Mouse (Mus musculus): Measurements from ENCODE around the gene Ganc. TPM values are rescaled to one million over a fixed set of nuclear protein-coding genes. Genes with fewer than 3 reads are reported as not detected.

Gene Ganc
- total RNA-seq, 2 experiments from 2014 or later: 10.4 to 13.5 TPM

DNA sequence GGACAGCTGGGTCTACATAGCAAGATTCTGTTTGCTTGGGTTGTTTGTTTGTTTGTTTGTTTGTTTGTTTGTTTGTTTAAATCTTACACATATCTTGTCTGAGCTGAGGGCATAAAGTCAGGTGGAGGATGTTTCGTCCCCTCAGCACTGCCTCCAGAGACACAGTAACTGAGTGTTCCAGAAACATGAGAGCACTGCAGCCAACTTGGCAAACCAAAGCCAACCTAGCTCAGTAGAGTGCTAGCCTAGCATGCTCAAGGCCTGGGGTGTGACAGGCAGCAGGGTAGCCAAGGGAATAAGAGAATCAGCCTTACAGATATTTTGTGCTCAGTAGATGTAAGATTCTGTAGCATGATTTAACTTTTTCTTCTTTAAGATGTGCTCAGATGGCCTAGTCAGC, 40.8 kb downstream of the Ganc start:
- intact Hi-C loops (cut with DNase I): no loop called here
- DNase-seq (ENCODE audit: extremely low spot score in 1 of 2, low spot score in 2 of 2): no peak

DNA sequence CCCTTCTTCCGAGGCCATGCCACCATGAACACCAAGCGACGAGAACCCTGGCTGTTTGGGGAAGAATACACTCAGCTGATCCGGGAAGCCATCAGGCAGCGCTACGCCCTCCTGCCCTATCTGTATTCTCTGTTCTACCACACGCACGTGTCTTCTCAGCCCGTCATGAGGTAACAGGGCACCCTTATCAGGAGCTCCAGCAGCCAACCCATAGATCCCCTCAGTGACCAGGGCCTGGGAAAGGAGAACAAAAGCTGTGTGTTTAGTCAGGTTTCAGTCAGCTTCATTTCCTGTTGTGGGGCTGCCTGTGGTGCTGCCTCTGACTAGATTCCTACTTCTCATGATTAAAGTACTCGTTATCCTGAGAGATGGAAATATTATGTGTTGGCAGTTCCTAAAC, 42.7 kb downstream of the Ganc start:
- intact Hi-C loops (cut with DNase I): no loop called here
- no peak for DNase-seq (ENCODE audit: extremely low spot score in 1 of 2, low spot score in 2 of 2)

DNA sequence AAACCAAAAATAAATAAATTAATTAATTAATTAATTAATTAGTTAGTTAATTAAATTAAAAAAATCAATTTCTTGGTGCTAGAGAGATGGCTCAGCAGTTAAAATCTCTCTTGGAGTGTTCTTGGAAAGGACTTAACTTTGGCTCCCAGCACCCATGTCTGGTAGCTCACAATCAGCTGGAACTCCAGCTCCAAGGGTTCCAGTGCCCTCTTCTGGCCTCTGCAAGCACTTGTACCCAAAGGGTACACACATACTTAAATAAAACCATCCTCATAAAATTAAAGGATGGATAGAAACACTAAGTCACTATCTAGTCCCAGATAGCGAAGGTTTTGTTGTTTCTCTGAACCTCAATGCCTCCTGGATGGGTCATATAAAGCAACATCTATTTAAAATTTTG, 43.6 kb downstream of the Ganc start:
- intact Hi-C loops (cut with DNase I): no loop called here
- DNase-seq (ENCODE audit: extremely low spot score in 1 of 2, low spot score in 2 of 2): no peak

DNA sequence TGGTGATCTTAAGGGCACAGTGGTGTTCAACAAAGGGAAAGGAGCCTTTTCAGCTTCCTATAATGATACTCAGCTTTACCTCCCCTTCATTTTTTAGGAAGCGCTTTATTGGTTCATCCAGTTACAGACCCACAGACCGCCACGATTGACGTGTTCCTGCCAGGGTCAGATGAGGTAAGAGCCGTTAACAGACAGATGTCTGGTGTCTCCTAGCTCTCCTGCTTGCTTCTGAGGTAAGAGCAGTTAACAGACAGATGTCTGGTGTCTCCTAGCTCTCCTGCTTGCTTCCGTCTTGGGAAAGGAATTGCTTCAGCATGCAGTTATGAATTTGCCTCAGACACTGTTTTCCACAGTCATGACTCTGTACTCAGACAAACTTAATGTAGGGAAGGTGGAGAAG, 47.0 kb downstream of the Ganc start:
- DNase-seq (ENCODE audit: extremely low spot score in 1 of 2, low spot score in 2 of 2): no peak
- intact Hi-C loops (cut with DNase I): no loop called here

DNA sequence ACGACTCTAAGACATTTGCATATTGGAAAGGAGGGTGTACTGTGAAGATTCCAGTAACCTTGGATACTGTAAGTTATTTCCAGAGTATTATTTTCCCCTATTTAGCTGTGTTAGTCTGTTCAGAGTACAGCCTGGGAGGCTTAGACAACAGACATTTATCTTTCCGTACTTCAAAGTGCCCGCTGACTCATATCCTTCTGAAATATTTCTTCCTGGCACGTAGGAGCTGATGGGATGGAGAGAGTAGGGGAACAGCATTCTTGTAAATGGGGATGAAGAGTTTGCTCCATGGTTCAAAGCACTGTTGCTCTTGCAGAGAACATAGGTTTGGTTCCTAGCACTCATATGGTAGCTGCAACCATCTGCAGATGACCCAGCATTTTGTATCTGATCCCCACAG, 48.9 kb downstream of the Ganc start:
- intact Hi-C loops (cut with DNase I): no loop called here
- no peak for DNase-seq (ENCODE audit: extremely low spot score in 1 of 2, low spot score in 2 of 2)

DNA sequence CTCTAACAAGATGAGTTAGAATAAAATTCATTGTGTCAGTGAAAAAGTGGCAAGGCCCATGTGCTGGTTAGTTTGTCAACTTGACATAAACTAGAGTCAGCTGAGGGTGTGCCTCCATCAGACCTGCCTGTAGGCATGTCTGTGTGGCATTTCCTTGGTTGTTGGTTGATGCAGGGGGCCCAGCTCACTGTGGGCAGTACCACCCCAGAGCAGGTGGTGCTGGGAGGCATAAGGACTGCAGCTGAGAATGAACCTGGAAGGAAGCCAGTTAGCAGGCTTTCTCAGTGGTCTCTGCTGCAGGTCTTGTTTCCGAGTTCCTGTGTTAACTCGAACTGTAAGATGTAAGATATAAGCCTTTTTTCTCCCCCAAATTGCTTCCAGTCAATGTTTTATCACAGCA, 51.3 kb downstream of the Ganc start:
- DNase-seq (ENCODE audit: extremely low spot score in 1 of 2, low spot score in 2 of 2): no peak
- intact Hi-C loops (cut with DNase I): no loop called here

DNA sequence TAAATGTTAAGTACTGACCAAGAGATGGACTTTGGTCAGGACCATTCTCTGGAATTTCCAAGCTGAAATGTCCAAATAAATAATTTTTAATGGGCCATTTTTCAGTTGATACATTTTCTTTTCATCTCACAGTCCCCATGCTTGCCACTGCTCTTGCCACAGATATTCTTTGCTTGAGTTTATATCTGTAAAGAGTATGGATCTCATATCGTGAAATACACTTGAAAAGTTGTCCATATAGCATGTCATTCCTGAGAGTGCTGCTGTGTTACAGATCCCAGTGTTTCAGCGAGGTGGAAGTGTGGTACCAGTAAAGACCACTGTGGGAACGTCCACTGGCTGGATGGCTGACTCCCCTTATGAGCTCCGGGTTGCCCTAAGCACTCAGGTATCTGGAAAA, 52.0 kb downstream of the Ganc start, which contains the start of gene Capn3:
Gene Capn3, plus strand, starts transcription at position 301 of the 400 bp plus-strand sequence.
- no peak for DNase-seq (ENCODE audit: extremely low spot score in 1 of 2, low spot score in 2 of 2)

DNA sequence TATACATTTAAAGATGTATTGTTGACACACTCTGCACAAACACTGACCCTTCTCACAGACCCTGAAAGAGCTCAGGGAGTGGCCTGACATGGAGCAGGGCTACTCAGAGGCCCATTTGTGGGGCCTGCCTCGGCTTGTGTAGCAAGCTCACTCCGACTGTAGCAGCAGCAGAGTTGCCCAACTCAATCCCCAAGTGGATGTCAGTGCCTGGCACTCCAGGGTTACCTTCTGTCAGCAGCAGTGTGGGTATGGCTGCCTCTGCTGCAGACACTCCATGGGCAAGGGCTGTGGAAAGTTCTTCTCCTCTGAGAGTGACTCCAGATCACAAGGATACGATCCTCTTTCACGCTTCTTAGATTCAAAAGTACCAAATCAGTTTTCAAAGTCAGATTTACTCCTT, 56.5 kb downstream of the Ganc start:
- intact Hi-C loops (cut with DNase I): loop anchor here (10.0 kb wide), 1 partner anchor 45 kb away; no protein-coding TSS in a partner anchor

More for the DNA sequence above, 52.0 kb downstream of the Ganc start, which contains the start of gene Capn3:
- intact Hi-C loops (cut with DNase I): no loop called here

DNA sequence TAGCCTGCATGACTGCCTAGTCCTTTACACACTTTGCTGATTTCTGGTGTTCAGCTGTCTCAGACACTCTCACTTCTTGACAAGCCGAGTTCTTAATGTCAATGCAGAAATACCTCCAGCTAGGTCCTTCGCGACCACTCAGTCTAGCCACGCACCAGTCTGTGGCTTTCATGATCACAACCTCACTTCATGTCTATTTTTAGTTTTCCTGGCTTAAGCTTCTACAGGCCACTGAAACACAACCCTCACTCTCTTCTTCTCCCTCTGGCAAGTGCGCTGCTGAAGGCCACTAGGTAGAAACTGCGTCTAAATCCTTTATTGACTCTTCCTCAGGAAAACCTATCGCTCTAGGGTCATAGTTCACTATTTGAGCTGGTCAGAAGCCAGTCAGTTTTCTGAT, 59.6 kb downstream of the Ganc start:
- intact Hi-C loops (cut with DNase I): loop anchor here (10.0 kb wide), 1 partner anchor 49 kb away; no protein-coding TSS in a partner anchor

More for the DNA sequence above, 56.5 kb downstream of the Ganc start:
- no peak for DNase-seq (ENCODE audit: extremely low spot score in 1 of 2, low spot score in 2 of 2)

DNA sequence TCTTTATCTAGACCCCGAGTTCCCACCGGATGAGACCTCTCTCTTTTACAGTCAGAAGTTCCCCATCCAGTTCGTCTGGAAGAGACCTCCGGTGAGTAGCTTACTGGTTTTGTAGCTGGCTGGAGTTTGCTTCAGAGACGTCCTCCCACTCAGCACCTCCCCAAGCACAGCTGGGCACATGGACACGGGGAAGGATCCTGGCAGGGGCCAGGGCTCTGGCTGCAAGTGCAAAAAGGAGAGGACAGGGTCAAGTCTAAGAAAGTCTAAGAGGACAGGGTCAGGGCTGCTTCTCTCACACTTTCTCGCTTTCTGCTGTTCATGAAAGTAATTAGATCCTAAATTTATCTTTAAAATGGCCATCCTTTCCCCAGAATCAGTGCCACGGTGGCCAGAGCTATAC, 60.4 kb downstream of the Ganc start:
- intact Hi-C loops (cut with DNase I): loop anchor here (10.0 kb wide), 1 partner anchor 49 kb away; no protein-coding TSS in a partner anchor
- no peak for DNase-seq (ENCODE audit: extremely low spot score in 1 of 2, low spot score in 2 of 2)

More for the DNA sequence above, 59.6 kb downstream of the Ganc start:
- DNase-seq (ENCODE audit: extremely low spot score in 1 of 2, low spot score in 2 of 2): no peak

DNA sequence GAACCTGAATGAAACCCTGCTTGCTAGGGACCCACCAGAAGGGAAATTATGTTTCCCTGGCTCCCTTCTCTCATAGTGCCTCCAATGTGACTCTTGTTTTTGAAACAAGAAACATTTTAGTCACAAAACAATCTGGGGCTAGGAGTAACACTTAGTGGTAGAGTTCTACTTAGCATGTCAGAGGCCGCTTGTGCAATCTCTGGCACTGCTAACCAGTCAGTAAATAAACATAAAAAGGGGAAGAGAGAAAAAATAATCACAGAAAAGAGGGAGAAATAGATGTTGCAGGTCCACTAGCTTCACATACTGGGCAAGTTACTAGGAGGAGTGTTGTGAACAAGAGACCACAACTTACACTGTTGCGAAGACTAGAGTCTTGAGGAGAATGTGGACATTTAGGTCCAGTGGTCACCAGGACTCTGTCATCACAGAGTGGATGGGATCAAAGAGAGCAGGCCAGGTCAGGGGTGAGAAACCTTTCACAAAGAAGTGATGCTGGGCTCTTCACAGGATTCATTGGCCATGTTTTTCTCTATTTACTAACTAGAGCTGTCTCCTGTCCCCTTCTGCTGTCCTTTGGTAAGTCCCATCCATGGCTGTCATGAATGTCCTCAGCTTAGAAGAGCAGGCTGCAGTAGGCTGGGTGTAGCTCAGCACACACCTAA, 61.2 kb downstream of the Ganc start:
- intact Hi-C loops (cut with DNase I): loop anchor here (10.0 kb wide), 1 partner anchor 50 kb away; no protein-coding TSS in a partner anchor

DNA sequence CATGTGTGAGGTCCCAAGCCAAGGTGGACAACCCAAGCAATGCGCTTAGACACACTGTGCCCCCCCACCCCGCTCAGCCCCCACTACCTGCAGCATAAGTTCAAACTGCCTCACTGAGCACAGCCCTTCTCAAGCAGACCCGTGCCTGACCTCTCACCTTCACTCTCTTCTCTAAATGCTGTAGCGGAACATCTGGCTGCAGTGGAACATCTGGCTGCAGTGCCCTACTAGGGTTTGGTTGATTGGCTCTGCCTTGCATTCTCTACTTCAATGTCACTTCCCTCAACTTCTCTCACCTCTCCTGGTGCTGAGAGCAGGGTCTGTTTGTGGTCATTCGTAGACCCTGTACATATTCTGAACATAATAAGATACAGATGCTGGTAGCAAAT, 61.7 kb downstream of the Ganc start:
- intact Hi-C loops (cut with DNase I): loop anchor here (10.0 kb wide), 1 partner anchor 51 kb away; no protein-coding TSS in a partner anchor
- DNase-seq (ENCODE audit: extremely low spot score in 1 of 2, low spot score in 2 of 2): no peak

More for the DNA sequence above, 61.2 kb downstream of the Ganc start:
- no peak for DNase-seq (ENCODE audit: extremely low spot score in 1 of 2, low spot score in 2 of 2)

DNA sequence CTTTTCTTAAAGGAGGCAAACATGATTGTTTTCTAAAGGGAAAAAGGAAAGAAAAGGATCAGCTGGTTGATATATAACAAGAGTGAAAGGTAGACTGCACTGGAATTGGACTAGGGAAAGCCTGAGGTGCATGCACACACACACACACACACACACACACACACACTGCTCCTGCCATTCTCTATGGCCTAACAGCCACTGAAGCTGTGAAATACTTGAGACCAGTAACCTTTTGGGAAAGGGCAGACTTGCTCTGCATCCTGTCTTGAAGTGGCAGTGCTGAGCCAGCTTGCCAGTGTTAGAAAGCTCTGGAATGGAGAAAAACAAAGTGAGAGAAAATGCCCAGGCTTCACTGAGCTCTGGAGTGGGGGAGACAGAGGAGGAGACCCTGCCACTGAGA, 64.3 kb downstream of the Ganc start:
- no peak for DNase-seq (ENCODE audit: extremely low spot score in 1 of 2, low spot score in 2 of 2)
- intact Hi-C loops (cut with DNase I): loop anchor here (10.0 kb wide), 1 partner anchor 53 kb away; no protein-coding TSS in a partner anchor

DNA sequence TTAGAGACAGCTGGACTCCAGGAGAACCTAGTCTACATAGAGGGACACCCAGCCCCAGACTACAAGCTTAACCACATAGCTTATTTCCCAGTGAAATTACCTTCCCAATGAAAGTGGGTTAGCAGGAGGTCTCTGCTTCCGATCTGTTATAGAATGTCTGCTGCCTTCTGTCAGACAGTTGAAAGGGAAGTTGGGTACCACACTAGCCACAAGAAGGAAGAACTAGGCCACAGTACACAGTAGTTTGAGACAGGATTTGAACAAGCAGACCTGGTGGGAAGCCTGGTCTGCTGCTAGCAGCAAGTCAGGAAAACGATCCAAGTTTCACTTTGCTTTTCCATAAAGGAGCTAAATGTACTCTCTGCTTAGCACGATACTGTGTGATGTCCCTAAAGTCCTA, 65.5 kb downstream of the Ganc start:
- DNase-seq (ENCODE audit: extremely low spot score in 1 of 2, low spot score in 2 of 2): no peak
- intact Hi-C loops (cut with DNase I): loop anchor here (10.0 kb wide), 1 partner anchor 54 kb away; no protein-coding TSS in a partner anchor

DNA sequence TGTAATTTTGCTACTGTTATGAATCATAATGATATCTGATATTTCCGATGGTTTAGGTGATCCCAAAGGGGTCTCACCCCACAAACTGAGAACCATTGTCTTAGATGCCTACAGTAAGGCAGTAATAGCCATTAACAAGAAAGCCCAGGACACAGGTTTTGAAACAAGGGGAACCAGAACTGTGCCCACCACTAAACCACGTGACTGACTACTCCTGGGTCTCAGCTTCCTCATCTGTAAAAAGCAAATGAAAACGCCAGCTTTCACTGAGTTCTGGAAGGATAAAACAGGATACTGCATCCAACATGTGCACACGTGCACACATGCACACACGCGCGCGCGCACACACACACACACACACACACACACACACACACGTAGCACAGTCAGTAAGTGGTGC, 66.0 kb downstream of the Ganc start:
- intact Hi-C loops (cut with DNase I): loop anchor here (10.0 kb wide), 1 partner anchor 55 kb away; no protein-coding TSS in a partner anchor
- DNase-seq (ENCODE audit: extremely low spot score in 1 of 2, low spot score in 2 of 2): no peak

DNA sequence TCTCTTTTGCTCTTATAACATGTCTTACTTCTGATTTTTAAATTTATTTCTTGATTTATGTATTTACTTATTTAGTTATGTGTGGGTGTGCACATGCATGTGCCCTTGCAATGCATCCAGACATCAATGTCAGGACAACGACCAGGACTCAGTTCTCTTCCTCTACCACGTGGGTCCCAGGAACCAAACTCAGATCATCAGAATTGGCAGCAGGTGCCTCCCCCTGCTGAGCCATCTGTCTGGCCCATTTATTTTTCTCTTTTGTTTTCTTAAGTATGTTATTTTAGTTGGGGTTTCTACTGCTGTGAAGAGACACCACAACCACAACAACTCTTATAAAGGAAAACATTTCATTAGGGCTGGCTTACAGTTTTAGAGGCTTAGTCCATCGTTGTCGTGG, 67.2 kb downstream of the Ganc start:
- no peak for DNase-seq (ENCODE audit: extremely low spot score in 1 of 2, low spot score in 2 of 2)

DNA sequence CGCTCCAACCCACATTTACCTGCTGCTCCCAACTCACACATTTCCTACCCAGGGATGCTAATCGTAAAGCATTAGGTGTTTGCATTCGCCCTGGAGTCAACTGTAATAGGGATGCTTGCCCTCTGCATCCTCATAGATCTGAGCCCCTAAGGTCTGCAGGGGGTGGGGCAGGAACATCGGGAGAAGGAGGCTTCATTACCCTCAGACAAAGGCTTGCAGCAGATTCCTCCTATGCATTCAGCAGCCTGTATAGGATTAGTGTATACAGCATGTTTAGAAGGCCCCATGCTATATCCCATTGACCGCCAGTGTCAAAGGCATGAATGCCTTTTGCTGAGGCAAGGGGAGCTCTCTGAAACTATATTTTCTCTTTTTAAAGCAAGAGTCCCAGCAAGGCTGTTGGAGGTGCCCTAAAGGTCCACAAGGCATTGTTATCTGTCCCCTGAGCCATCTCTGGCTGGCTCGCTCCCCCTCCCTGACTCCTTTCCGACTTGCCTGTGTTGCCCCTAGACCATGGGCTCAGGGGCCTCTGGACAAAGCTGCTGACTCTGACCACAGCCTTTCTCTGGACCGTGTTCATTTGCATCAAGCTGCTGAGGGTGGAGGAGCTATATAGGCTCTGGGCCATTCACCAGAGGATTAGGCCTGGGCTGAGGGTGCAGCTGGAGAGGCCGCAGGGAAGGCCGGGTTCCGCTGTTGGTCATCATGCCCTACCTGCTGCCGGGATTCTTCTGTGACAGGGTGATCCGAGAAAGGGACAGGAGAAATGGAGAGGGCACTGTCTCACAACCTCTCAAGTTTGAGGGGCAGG, 72.8 kb downstream of the Ganc start:
- DNase-seq (ENCODE audit: extremely low spot score in 1 of 2, low spot score in 2 of 2): no peak
- intact Hi-C loops (cut with DNase I): loop anchor here (5.0 kb wide), 1 partner anchor 191 kb away; no protein-coding TSS in a partner anchor

More for the DNA sequence above, 67.2 kb downstream of the Ganc start:
- intact Hi-C loops (cut with DNase I): no loop called here

DNA sequence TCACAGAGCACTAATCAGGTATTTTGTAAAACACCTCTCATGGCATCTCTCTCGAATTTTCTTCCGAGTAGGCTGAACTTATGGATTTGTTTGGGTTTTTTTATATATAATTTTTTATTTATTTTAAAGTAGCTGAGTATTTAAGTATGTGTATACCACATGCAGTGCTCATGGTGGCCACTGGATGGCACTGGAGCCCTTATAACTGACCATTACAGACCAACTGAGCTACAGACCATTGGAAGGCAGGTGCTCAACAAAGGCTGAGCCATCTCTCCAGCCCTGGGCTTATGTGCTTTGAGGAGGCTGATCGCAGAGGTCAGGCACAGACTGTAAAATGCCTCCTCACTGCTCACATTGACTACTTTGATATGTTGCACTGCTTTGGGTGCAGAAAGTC, 74.9 kb downstream of the Ganc start:
- intact Hi-C loops (cut with DNase I): loop anchor here (5.0 kb wide), 1 partner anchor 189 kb away; no protein-coding TSS in a partner anchor
- DNase-seq (ENCODE audit: extremely low spot score in 1 of 2, low spot score in 2 of 2): peak; percentile 49 to 72

DNA sequence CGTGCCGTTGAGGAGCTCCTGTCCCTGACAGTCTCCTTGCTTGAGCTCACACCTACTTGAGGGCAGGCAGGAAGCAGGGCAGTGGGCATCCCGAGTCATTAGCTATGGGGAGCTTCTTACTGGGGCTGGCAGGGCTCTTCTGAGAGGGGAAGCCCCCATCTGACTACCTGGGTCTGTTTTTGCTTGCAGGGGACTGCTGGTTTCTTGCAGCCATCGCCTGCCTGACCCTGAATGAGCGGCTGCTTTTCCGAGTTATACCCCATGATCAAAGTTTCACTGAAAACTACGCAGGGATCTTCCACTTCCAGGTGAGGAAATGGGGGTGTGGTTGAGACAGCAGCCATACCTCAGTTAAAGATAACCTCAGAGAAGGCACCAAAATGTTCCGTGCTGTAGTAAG, 78.2 kb downstream of the Ganc start:
- intact Hi-C loops (cut with DNase I): no loop called here
- DNase-seq (ENCODE audit: extremely low spot score in 1 of 2, low spot score in 2 of 2): no peak
